Mouse (Mus musculus): Measurements from ENCODE around the gene Rasl11a.
"Not testable (repeated sequence)": the region's sequence is repeated elsewhere in the genome, so short reads cannot be mapped to it uniquely, and the experiment has no call there.

Gene Rasl11a

GRCm38 (mm10) chr5:146892904-146893303 lies 48.0 kb downstream of the Rasl11a start:
- no peak for DNase-seq (ENCODE audit: extremely low read depth, low read depth)

- DNase-seq (ENCODE audit: extremely low read depth, low read depth) = no peak
Measured at GRCm38 (mm10) chr5:146893478-146894182, 48.8 kb downstream of the Rasl11a start.

GRCm38 (mm10) chr5:146895667-146896066 lies 50.8 kb downstream of the Rasl11a start:
- not testable (repeated sequence) for DNase-seq (ENCODE audit: extremely low read depth, low read depth)

GRCm38 (mm10) chr5:146896973-146897372 lies 52.1 kb downstream of the Rasl11a start:
- peak; percentile 65 for DNase-seq (ENCODE audit: extremely low read depth, low read depth)

Measured in MEL-GATA-1-ER (cell line).